Mouse (Mus musculus): Measurements from ENCODE around the gene Trim44. TPM values are rescaled to one million over a fixed set of nuclear protein-coding genes. Genes with fewer than 3 reads are reported as not detected.

Trim44 gene
- polyA plus RNA-seq, 1 experiment = 0.30 TPM

- Histone ChIP-seq H3K36me3 (ENCODE audit: control insufficient read depth) (no peaks in the 10 kb centered on the region; the same call in 1 of the 2 replicates), H3K4me3 (replicated peaks) (no peak overlapping the region), H3K4me1 (ENCODE audit: control insufficient read depth) (peaks cover 3% of the 10 kb centered on the region; the same call in 1 of the 2 replicates), H3K9me3 (ENCODE audit: control insufficient read depth, low read length) (no peaks in the 10 kb centered on the region), H3K27me3 (ENCODE audit: control insufficient read depth) (no peaks in the 10 kb centered on the region)
- no peak for TF ChIP-seq GATA1 (IDR thresholded peaks at IDR 0.05; ENCODE audit: low read length)
- TF ChIP-seq TAL1 (IDR thresholded peaks at IDR 0.05; ENCODE audit: low read length) = no peak
These were observed 27.0 kb downstream of the Trim44 start for GRCm38 (mm10) chr2:102380581-102380980.

- Histone ChIP-seq H3K27me3 (ENCODE audit: control insufficient read depth) (no peaks in the 10 kb centered on the region), H3K4me3 (replicated peaks) (no peak overlapping the region), H3K9me3 (ENCODE audit: control insufficient read depth, low read length) (no peaks in the 10 kb centered on the region), H3K36me3 (ENCODE audit: control insufficient read depth) (no peaks in the 10 kb centered on the region; the same call in 1 of the 2 replicates), H3K4me1 (ENCODE audit: control insufficient read depth) (no peaks in the 10 kb centered on the region; the same call in 1 of the 2 replicates)
- TF ChIP-seq TAL1 (IDR thresholded peaks at IDR 0.05; ENCODE audit: low read length) (no peak), GATA1 (IDR thresholded peaks at IDR 0.05; ENCODE audit: low read length) (no peak)
These were observed 28.7 kb downstream of the Trim44 start for GRCm38 (mm10) chr2:102378928-102379327.

- no peaks in the 10 kb centered on the region for H3K9me3 ChIP-seq (ENCODE audit: control insufficient read depth, low read length)
- no peak for TF ChIP-seq TAL1 (IDR thresholded peaks at IDR 0.05; ENCODE audit: low read length)
- TF ChIP-seq GATA1 (IDR thresholded peaks at IDR 0.05; ENCODE audit: low read length) = no peak
- H3K4me3 ChIP-seq (replicated peaks) = no peak overlapping the region
- no peaks in the 10 kb centered on the region for H3K4me1 ChIP-seq (ENCODE audit: control insufficient read depth)
- no peaks in the 10 kb centered on the region; the same call in 1 of the 2 replicates for H3K36me3 ChIP-seq (ENCODE audit: control insufficient read depth)
- no peaks in the 10 kb centered on the region for H3K27me3 ChIP-seq (ENCODE audit: control insufficient read depth)
These were observed 29.2 kb downstream of the Trim44 start for GRCm38 (mm10) chr2:102378381-102378780.

GRCm38 (mm10) chr2:102377370-102377769, 30.3 kb downstream of the Trim44 start:
- Histone ChIP-seq H3K4me3 (replicated peaks) (no peak overlapping the region), H3K27me3 (ENCODE audit: control insufficient read depth) (no peaks in the 10 kb centered on the region), H3K36me3 (ENCODE audit: control insufficient read depth) (no peaks in the 10 kb centered on the region; the same call in 1 of the 2 replicates), H3K9me3 (ENCODE audit: control insufficient read depth, low read length) (no peaks in the 10 kb centered on the region), H3K4me1 (ENCODE audit: control insufficient read depth) (no peaks in the 10 kb centered on the region)
- TF ChIP-seq GATA1 (IDR thresholded peaks at IDR 0.05; ENCODE audit: low read length) (no peak), TAL1 (IDR thresholded peaks at IDR 0.05; ENCODE audit: low read length) (no peak)

GRCm38 (mm10) chr2:102373406-102374105, 34.1 kb downstream of the Trim44 start:
- no peaks in the 10 kb centered on the region; the same call in 1 of the 2 replicates for H3K4me1 ChIP-seq (ENCODE audit: control insufficient read depth)
- TF ChIP-seq GATA1 (IDR thresholded peaks at IDR 0.05; ENCODE audit: low read length) (no peak), TAL1 (IDR thresholded peaks at IDR 0.05; ENCODE audit: low read length) (no peak)
- no peaks in the 10 kb centered on the region for H3K9me3 ChIP-seq (ENCODE audit: control insufficient read depth, low read length)
- no peaks in the 10 kb centered on the region; the same call in 1 of the 2 replicates for H3K36me3 ChIP-seq (ENCODE audit: control insufficient read depth)
- H3K4me3 ChIP-seq (replicated peaks) = no peak overlapping the region
- no peaks in the 10 kb centered on the region for H3K27me3 ChIP-seq (ENCODE audit: control insufficient read depth)

- TF ChIP-seq TAL1 (IDR thresholded peaks at IDR 0.05; ENCODE audit: low read length) (no peak), GATA1 (IDR thresholded peaks at IDR 0.05; ENCODE audit: low read length) (no peak)
- H3K4me3 ChIP-seq (replicated peaks) = no peak overlapping the region
These were observed 34.9 kb downstream of the Trim44 start for GRCm38 (mm10) chr2:102372690-102373089.

GRCm38 (mm10) chr2:102371332-102371731, 36.3 kb downstream of the Trim44 start:
- no peak overlapping the region for H3K4me3 ChIP-seq (replicated peaks)
- peaks cover 18% of the 10 kb centered on the region for H3K4me1 ChIP-seq (ENCODE audit: control insufficient read depth)
- H3K36me3 ChIP-seq (ENCODE audit: control insufficient read depth) = no peaks in the 10 kb centered on the region; the same call in 1 of the 2 replicates
- H3K27me3 ChIP-seq (ENCODE audit: control insufficient read depth) = no peaks in the 10 kb centered on the region
- TF ChIP-seq GATA1 (IDR thresholded peaks at IDR 0.05; ENCODE audit: low read length) (no peak), TAL1 (IDR thresholded peaks at IDR 0.05; ENCODE audit: low read length) (no peak)
- no peaks in the 10 kb centered on the region for H3K9me3 ChIP-seq (ENCODE audit: control insufficient read depth, low read length)

More at GRCm38 (mm10) chr2:102372690-102373089, 34.9 kb downstream of the Trim44 start:
- no peaks in the 10 kb centered on the region; the same call in 1 of the 2 replicates for H3K36me3 ChIP-seq (ENCODE audit: control insufficient read depth)
- H3K4me1 ChIP-seq (ENCODE audit: control insufficient read depth) = peaks cover 7% of the 10 kb centered on the region
- H3K27me3 ChIP-seq (ENCODE audit: control insufficient read depth) = no peaks in the 10 kb centered on the region
- no peaks in the 10 kb centered on the region for H3K9me3 ChIP-seq (ENCODE audit: control insufficient read depth, low read length)

GRCm38 (mm10) chr2:102365983-102366545, 41.6 kb downstream of the Trim44 start:
- H3K27me3 ChIP-seq (ENCODE audit: control insufficient read depth) = no peaks in the 10 kb centered on the region
- TF ChIP-seq TAL1 (IDR thresholded peaks at IDR 0.05; ENCODE audit: low read length) (peak; percentile 47; the same call in 2 of the 3 replicates), GATA1 (IDR thresholded peaks at IDR 0.05; ENCODE audit: low read length) (peak; percentile 39; the same call in 1 of the 2 replicates)
- H3K4me3 ChIP-seq (replicated peaks) = peak overlapping the region; percentile 4
- no peaks in the 10 kb centered on the region for H3K9me3 ChIP-seq (ENCODE audit: control insufficient read depth, low read length)
- H3K36me3 ChIP-seq (ENCODE audit: control insufficient read depth) = no peaks in the 10 kb centered on the region
- peaks cover 57% of the 10 kb centered on the region for H3K4me1 ChIP-seq (ENCODE audit: control insufficient read depth)

GRCm38 (mm10) chr2:102364565-102365200, 42.9 kb downstream of the Trim44 start:
- Histone ChIP-seq H3K4me3 (replicated peaks) (no peak overlapping the region), H3K27me3 (ENCODE audit: control insufficient read depth) (no peaks in the 10 kb centered on the region), H3K9me3 (ENCODE audit: control insufficient read depth, low read length) (no peaks in the 10 kb centered on the region), H3K4me1 (ENCODE audit: control insufficient read depth) (peaks cover 57% of the 10 kb centered on the region), H3K36me3 (ENCODE audit: control insufficient read depth) (no peaks in the 10 kb centered on the region)
- TF ChIP-seq GATA1 (IDR thresholded peaks at IDR 0.05; ENCODE audit: low read length) (no peak), TAL1 (IDR thresholded peaks at IDR 0.05; ENCODE audit: low read length) (peak; percentile 46; the same call in 1 of the 3 replicates)

All from erythroblast, embryonic 14.5 days (primary cell).